In the genomic region with DNA sequence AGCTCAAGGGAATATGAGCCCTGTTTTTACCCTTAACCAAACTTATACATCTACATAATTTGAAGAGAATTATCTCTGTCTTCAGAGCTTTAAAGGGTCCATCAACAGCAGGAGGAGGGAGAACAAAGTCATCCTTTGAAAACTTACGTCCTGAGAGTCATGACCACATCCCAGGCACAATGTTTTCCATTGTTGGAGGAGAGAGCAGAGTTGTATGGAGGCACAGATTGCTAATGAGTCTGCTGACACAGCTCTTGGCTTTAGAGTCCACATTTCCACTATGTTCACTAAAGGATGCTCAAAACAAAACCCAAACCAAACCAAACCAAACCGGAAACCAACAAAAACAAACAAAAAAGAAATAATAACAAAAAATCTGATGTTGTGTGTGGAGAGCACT, we compare ENCODE assay signal across 31 mouse cellular contexts. TPM values are rescaled to one million over a fixed set of nuclear protein-coding genes. Genes with fewer than 3 reads are reported as not detected.
"Had no signal": no experiment of that assay in that cellular context is flagged by ENCODE, and none has a peak within 500 bp of the region (broad histone marks: within the 10 kb centered on the region; RNA-seq: fewer than 3 reads in every experiment).

No protein-coding gene starts in this region.

- H3K9me3 ChIP-seq: heart, embryonic 13.5 days; heart, embryonic 15.5 days; hindbrain, embryonic 13.5 days; intestine, embryonic 15.5 days; limb, embryonic 13.5 days; limb, embryonic 15.5 days; liver, embryonic 12.5 days had no signal

- H3K4me2 ChIP-seq: heart, embryonic 11.5 days; heart, embryonic 13.5 days; heart, embryonic 15.5 days; hindbrain, embryonic 13.5 days; intestine, embryonic 15.5 days; limb, embryonic 13.5 days; limb, embryonic 15.5 days; liver, embryonic 12.5 days had no signal

- H3K27me3 ChIP-seq: heart, embryonic 13.5 days; heart, embryonic 15.5 days; intestine, embryonic 15.5 days; limb, embryonic 13.5 days; limb, embryonic 15.5 days; liver, embryonic 12.5 days had no signal

- H3K36me3 ChIP-seq: heart, embryonic 15.5 days; hindbrain, embryonic 13.5 days; intestine, embryonic 15.5 days; limb, embryonic 13.5 days; limb, embryonic 15.5 days had no signal

- H3K9ac ChIP-seq: heart, embryonic 13.5 days; heart, embryonic 15.5 days; hindbrain, embryonic 13.5 days; intestine, embryonic 15.5 days; limb, embryonic 13.5 days; limb, embryonic 15.5 days; liver, embryonic 12.5 days; liver, embryonic 14.5 days had no signal

- H3K27ac ChIP-seq: heart, adult 2 months; heart, embryonic 13.5 days; heart, embryonic 15.5 days; hindbrain, embryonic 13.5 days; intestine, embryonic 15.5 days; limb, embryonic 13.5 days; limb, embryonic 15.5 days; liver, embryonic 12.5 days; liver, embryonic 14.5 days had no signal

- ATAC-seq: hindbrain, embryonic 16.5 days; inflammation-experienced regulatory T-cells, adult 6 months; intestine, embryonic 15.5 days; intestine, postnatal 0 days; liver, embryonic 12.5 days had no signal

- H3K4me3 ChIP-seq: heart, adult 2 months; heart, embryonic 13.5 days; heart, embryonic 15.5 days; hindbrain, embryonic 13.5 days; intestine, embryonic 15.5 days; left cerebral cortex, adult 2 months; limb, embryonic 13.5 days; limb, embryonic 15.5 days; liver, embryonic 12.5 days had no signal

- H3K4me1 ChIP-seq: heart, embryonic 15.5 days; hindbrain, embryonic 13.5 days; intestine, embryonic 15.5 days; limb, embryonic 13.5 days; limb, embryonic 15.5 days had no signal

- DNase-seq: gastrocnemius, postnatal 14 days; gastrocnemius, postnatal 36 days; heart, adult 2 months; heart, postnatal 14 days; heart, postnatal 36 days; kidney, adult 18-20 months; kidney, adult 8-10 months; kidney, postnatal 10 days; kidney, postnatal 4 days; left cerebral cortex, postnatal 4 days had no signal

RNA-seq across cellular contexts. Expression of a gene that starts 9.7 kb away (rescaled TPM):
- total RNA-seq: heart, adult 2 months; heart, postnatal 14 days; heart, postnatal 36 days; hematopoietic stem cell, adult 5-6 weeks; liver, adult 2 months had no signal
- polyA plus RNA-seq: heart, embryonic 11.5 days; heart, embryonic 15.5 days; heart, postnatal 0 days; hindbrain, embryonic 11.5 days; limb, embryonic 11.5 days; liver, adult 2 months; liver, embryonic 12.5 days; liver, embryonic 16.5 days had no signal

RNA-seq across cellular contexts. Expression of a gene that starts 12.6 kb away (rescaled TPM):
- total RNA-seq: gastrocnemius, adult 18-20 months; layer of hippocampus, postnatal 25 days; left cerebral cortex, adult 2 months; left cerebral cortex, postnatal 4 days had no signal

RNA-seq across cellular contexts. Expression of a gene that starts 30.7 kb away (rescaled TPM):
- total RNA-seq: hematopoietic stem cell, adult 5-6 weeks had no signal
- polyA plus RNA-seq: inflammation-experienced regulatory T-cells, adult 6 months had no signal
